Mouse (Mus musculus): ENCODE data around the gene Hoxb2. TPM values are rescaled to one million over a fixed set of nuclear protein-coding genes. Genes with fewer than 3 reads are reported as not detected.

Gene Hoxb2
- polyA plus RNA-seq, 2 experiments from 2014 or later, result 0.09 TPM; not detected in 1

GRCm38 (mm10) chr11:96336597-96336996 lies 13.7 kb upstream of the Hoxb2 start:
- no peak for ATAC-seq

DNA sequence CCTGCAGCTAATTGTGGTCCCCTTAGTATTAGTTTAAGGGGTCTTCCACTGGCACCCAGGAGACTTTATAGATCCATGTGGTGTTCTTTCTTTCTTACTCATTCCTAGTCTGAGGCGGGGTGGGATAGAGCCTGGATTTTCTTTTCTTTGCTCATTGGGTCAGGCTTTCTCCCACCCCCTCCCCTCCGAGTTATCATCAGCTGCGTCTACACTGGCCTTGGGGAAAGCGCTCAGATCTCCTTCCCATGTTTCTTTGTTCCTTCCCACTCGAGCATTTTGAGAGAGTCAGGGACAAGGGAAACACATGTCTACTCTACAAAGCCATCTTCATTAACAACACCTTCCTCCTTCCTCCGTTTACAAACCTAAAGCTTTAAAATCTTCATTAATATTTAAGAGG lies 13.3 kb upstream of the Hoxb2 start:
- ATAC-seq, result no peak

DNA sequence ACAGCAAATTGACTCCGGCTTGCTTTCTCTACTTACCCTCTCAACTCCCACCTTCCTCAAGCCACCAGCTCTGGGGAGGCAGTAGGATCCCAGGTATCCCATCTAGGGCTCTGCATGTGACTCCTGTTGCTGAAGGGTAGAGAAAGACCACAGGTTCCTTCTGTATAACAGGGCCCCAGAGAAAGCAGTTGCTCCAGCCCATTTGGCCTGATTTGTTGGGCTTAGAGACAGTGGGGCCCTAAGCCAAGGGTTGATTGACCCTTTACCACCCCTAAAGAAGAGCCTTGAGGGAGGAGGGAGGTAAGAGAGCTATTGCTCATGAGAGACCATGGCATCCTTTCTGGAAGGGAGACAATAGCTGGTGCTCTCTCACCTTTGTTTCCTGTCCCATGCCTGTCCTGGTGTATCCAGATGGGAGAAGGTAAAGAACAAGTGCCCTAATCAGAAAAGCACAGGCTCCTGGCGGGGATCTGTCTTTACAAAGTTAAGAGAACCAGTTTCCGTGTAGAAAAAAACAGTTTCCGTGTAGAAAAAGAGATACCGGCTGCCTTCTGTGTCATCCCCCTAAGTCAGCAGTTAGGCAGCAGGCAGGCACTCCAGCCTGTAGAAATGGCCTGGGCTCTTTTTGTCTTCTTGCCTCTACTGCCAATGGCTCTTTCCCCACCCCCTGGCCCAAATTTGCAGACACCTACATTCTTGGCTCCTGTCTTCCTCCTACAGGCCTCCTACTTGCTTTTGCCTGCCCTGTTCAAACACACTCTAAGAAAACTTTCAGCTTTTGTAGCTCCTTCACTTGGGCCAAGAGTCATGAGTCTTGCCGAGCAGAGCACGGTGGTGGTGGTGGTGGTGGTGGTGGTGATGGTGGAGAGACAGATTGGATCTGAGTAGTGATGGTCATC lies 11.1 kb upstream of the Hoxb2 start:
- no peak for ATAC-seq

DNA sequence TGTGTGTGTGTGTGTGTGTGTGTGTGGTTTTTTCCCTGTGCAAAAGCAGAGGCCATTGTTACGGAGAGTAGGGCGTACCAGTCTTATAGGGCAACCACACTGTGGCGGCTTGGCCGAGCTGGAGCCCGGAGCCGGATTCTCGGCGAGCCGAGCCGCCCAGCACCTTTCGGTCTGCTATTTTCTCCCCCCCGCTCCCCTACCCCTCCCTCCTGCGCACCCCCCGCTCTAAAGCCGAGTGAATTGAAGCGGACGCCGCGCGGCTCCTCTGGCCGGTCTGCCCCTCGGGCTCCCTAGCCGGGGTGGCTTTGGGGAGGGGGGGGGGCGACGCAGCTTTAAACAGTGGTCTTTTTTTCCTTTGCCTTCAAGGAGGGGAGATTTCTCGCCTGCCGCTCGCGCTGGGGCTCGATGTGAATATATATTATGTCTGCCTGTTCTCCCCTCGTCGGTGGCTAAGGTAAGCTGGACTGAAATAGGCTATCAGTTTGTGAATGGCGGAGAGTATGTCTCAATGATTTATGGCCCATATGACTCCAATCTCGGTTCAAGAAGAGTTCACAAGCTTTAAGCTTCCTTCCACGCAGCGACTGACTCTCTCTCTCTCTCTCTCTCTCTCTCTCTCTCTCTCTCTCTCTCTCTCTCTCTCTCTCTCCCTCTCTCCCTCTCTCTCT lies 9.5 kb upstream of the Hoxb2 start:
- no peak for ATAC-seq

DNA sequence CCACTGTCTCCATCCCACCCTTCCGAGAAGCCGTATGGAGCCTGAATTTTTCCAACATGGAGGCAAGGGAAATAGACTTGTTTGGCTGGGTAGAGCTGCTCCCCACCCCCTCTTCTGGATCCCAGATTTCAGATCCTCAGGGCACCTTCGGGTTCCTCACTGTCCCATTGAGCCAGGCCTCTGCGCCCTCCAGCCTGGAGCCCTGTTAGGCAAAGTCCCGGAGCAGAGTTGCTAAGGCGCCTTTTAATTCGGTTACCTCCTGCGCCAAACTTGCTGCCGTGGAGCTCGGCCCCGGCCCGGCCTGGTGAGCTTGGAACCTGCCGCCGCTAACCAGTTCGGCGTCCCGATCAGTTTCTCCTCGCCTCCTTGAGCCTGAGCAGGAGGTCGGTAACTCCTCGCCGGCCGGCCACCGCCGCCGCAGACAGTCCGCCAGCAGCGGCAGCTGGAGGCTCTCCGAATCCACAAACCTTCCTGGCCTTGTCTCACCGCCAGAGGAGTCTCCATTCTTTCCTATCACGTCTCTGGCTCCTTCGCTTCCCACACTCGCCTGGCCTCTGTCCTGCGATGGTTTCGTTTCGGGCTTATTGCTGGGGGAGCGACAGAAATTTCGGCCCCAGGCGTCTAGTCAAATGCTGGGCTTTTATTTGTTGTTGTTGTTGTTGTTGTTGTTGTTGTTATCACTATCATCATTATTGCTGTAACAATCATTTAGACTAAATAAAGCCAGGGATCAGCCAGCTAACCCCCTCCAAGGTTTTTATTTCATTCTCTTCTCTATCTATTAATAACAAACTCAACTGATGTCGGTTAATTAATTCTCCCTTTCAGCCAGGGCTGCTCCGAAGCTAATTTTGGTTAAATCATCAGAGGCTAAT lies 8.4 kb upstream of the Hoxb2 start:
- no peak for ATAC-seq

DNA sequence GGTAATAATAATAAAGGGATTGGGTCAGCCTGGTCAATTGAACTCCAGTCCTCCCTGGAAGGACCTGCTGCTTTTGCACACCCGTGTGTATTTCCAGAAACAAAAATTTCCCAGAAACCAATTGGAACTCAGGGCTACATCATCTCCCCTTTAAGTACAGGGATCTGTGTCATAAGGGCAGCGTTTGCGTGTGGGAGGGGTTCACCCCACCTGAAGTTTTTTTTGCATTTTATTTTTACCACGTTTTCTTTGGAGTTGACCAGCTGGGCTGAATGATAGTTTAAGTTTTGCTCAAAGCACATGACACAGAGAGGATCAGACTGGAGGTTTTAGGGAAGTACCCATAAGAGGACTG lies 7.8 kb upstream of the Hoxb2 start:
- no peak for ATAC-seq

GRCm38 (mm10) chr11:96343206-96343745 lies 7.0 kb upstream of the Hoxb2 start:
- ATAC-seq, result no peak

DNA sequence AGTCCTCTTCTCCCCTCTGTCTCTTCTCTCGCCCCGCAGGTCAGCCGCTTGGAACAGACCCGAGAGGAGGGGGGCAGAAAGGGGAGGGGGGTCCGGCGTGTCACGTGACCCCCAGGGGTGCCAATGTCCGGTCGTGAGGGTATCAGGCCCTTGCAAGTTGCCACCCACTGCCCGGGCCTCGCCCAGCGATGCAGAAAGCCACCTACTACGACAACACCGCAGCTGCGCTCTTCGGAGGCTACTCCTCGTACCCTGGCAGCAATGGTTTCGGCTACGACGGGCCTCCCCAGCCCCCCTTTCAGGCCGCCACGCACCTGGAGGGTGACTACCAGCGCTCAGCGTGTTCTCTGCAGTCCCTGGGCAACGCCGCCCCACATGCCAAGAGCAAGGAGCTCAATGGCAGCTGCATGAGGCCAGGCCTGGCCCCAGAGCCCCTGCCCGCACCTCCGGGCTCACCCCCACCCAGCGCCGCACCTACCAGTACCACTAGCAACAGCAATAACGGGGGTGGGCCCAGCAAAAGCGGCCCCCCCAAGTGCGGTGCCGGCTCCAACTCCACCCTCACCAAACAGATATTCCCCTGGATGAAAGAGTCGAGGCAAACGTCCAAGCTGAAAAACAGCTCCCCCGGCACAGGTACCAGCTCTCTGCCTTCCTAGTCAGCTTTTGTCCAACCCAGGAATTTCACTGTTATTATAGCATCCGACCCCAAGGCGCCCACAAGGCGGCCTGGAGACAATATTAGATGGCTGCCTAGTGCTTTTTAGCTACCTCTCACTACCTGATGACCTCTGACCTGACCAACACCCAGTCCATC lies 6.1 kb upstream of the Hoxb2 start:
- no peak for ATAC-seq

DNA sequence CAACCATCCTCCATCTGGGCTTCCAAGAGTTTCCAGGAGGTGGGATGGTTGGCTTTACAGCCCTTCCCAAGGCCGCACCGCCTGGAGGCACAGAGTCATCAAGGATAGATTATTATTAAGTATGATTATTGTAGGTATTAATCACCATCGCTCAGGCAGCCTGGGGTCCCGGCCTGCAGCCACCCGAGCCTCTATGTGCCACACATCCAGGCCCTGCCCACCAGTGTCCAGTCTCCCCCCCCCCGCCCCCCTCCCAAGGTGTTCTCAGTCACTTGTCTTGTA lies 5.5 kb upstream of the Hoxb2 start:
- no peak for ATAC-seq

GRCm38 (mm10) chr11:96345220-96345892 lies 5.0 kb upstream of the Hoxb2 start:
- ATAC-seq, result no peak

GRCm38 (mm10) chr11:96345893-96346806 lies 4.2 kb upstream of the Hoxb2 start:
- no peak for ATAC-seq

DNA sequence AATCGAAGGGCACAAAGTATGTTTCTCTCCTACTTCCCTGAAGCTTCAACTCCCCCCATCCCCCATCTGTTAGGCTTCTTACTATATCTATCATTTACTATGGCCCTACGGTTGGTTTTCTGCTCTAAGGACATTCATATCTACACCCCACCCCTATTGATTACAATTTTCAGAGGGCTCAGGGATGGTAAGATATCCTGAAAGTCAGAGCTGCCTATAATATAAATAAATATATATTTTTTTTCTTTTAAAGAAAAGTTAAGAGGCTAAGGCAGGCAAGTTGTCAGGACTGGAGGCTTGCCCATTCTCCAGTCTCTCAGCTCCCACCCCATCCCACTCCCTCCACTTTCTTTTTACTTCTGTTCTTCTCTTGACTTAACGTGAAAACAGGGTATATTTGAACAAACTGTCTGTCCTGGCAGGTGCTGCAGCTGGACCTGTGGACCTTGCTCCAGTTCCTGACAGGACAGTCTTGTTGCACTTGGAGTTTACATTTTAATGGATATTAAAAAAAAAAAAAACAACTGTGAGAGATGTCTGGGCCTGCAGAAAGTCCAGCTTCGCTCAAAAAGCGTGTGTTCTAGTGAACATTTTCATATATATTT lies 3.3 kb upstream of the Hoxb2 start:
- ATAC-seq, result no peak

DNA sequence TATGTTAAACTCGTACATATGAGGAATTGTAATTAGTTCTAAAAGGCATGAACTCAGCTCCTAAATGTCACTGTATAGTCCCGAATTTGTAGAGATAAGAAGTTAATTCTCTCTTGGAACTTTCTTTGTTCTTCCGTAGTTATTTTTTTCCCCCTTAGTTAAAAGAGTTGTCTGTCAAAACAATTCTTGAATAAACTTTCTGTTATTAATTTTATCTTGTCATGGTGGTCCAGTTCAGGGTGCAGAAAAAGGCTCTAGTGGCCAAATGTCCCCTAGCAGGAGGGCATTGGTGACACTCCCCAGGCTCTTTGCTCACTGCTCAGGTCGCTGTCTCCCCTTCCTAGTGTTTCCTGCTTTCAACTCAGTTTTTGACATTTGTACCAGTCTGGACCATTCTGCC lies 2.6 kb upstream of the Hoxb2 start:
- ATAC-seq, result no peak

DNA sequence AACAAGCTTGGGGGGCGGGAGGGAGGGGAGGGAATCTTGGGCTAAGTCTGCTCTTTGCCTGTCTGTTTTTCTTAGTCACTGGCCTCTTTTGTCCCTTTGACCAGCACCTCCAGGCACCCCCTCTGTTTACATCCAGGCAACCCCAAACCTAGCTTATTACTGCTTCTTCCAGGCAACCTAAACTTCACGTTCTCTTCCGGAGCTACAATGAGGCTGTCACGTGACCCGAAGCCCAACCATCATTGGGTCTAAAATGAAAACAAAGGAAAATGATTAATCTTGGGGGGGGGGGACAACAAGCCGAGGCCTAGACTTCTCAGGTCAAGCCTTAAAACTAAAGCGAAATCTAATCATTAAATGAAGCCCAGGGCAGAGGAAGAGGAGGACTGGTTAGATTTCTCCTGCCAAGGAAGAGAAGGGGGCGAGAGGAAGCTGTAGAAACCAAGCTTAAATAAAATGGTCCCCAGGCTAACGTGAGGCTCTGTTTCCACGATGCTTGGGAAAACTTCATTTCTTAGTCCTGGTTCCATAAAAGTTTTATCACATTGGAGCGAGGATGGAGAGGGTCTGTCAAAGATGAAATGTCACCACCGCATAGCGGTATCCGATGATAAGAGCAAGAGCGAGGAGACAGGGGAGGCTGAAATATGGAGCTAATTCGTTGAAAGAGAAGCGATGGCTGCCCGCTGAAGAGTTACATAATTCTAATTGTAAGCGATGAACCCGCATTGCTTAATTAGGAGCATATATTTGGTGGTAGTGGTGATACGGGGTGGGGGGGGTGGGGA lies 2.0 kb upstream of the Hoxb2 start:
- no peak for ATAC-seq

DNA sequence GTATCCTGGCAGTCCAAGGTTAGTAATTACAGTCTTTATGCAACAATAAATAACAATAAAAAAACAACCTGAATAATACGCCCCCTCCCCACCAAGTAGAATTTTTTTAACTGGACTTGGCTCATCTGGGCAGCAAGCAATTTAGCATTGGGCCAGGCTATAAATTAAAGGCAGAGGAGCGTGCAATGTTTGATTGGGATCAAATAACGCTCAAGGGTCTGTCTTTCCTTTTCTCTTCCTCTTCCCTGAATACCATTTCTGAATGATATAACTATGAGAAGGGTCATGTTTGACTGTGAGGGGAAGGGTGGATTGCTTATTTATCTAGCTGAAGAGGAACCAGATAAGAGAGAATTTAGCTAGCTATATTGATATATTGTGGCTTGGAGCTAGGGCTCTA lies 1.3 kb upstream of the Hoxb2 start:
- ATAC-seq, result no peak

DNA sequence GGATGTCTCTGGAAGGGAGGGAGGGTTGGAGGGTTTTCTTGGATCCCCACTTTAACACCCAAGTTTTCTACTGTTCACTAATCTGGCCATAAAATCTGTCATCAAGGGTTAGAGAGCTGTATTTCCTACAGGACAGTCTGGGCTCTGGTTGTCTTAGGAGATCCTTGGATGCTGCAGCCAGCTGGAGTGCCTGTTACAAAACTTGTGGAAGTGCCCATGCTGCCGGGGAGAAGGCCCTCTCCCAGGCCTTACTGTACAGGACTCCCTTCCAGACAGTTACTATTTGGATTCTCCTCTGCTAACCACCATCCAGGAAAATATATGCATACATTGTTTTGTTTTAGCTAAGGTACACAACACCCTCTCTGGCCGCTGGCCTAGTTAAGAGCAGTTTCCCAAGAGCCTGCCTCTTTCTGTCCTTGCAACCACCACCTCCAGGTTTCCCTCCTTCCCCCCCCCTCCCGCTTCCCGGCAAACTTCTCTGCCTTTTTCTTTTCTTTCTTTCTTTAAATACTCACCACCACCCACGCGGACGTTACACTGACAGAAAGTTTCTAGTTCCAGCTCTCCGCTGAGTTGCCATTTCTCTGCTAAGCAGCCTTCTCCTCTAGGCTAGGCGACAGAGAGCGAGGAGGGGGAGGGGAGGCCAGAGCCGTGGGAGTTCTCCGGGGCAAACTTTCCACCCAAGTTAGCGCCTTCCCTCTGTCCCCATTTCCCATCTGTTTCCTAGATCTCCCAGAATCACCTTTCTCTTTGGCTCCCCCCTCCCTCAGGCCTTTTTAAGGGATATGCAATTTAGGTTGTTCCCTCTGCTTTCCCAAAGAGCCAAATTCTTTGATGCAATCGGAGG lies 609 bp upstream of the Hoxb2 start:
- ATAC-seq, result no peak

- ATAC-seq, result no peak
Observed at GRCm38 (mm10) chr11:96350791-96351190, 466 bp downstream of the Hoxb2 start.

GRCm38 (mm10) chr11:96351312-96351711 lies 987 bp downstream of the Hoxb2 start:
- no peak for ATAC-seq

All from CD4-positive, CD25-positive, alpha-beta regulatory T cell, adult 4 months (primary cell).